Mouse (Mus musculus): Measurements from ENCODE around the gene Zfp867.

Zfp867 gene

GRCm38 (mm10) chr11:59471413-59472325, 605 bp downstream of the Zfp867 start:
- in situ Hi-C loops (cut with MboI; ENCODE audit: unreplicated experiment in 2 of 2) = no loop called here

GRCm38 (mm10) chr11:59460459-59460858, 11.8 kb downstream of the Zfp867 start:
- in situ Hi-C loops (cut with MboI; ENCODE audit: unreplicated experiment in 2 of 2) = no loop called here

GRCm38 (mm10) chr11:59458973-59459372, 13.3 kb downstream of the Zfp867 start:
- in situ Hi-C loops (cut with MboI; ENCODE audit: unreplicated experiment in 2 of 2) = no loop called here

DNA sequence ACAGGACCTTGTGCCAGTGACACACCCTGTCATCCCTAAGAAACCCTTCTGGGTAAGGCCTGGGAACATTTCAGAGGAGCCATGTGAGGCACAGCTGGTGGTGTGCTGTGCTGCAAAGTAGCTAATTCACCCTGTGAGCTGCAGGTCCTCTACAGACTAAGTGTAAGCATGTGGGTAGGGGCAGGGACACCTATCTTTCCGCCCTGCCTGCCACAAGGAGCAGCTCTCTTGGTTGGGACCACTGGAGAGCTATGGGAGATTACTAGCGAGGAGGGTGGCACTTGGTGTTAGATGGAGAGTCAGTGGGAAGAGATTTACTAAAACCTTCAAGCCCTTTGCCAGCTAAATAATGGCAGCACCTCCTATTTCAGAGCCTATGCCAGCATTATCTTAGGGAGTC, 15.4 kb downstream of the Zfp867 start:
- in situ Hi-C loops (cut with MboI; ENCODE audit: unreplicated experiment in 2 of 2) = no loop called here

DNA sequence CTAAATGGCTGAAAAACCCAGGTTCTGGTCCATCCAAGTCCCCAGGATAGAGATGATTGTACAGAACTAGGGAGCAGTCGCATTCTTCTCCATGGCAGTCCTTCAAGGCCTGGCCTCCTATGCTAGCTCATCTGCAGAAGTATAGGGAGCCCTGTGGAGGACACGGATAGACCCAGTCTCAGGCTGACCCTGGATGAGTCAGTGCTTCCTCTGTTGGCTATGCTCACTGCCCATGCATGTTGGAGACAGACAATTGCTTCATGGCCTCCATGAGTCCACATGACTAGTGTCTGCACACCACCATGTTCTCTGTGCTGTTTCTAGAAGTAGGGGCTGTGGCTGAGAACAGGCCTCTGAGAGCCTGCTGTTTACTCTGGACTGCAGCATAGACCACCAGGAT, 15.9 kb downstream of the Zfp867 start:
- in situ Hi-C loops (cut with MboI; ENCODE audit: unreplicated experiment in 2 of 2) = no loop called here

DNA sequence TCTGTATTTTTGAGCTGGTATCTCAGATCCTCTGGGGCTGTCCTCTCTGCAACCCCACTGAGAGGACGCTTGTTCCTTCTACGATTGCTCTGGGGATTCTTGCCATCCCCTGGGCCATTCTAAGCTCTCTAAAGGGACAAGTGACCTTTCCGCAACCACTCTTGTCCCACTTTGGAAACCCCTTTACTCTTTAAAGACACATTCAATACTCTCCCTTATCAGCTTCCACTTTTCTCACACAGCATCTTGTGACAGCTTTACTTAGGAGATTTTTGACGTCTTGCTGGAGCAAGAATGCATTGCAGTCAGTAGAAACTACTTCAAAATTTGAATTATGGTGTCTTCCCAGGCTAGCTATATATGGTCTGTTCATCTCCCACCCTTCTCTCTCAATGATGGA, 21.2 kb downstream of the Zfp867 start, which contains the start of gene Snap47:
Gene Snap47, minus strand, starts transcription at position 101 of the 400 bp plus-strand sequence.
- in situ Hi-C loops (cut with MboI; ENCODE audit: unreplicated experiment in 2 of 2) = no loop called here

DNA sequence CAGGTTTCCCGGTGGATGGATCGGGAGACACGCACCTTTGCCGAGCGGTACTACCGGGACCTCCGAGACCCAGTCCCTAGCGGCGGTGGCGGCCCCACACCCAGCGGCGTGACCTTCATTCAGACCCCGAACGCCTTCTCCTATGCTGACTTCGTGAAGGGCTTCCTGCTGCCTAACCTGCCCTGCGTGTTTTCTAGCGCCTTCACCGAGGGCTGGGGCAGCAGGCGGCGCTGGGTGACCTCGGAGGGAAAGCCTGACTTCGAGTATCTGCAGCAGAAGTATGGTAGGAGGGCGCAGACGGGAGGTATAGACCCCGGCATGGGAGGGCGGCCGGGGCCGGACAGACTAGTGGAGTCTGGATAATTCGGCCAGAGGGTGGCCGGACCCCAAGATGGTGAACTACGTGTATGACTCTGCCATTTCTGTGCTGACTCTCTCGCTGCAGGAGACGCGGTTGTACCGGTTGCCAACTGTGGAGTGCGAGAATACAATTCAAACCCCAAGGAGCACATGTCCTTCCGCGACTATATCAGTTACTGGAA, 22.0 kb downstream of the Zfp867 start:
- in situ Hi-C loops (cut with MboI; ENCODE audit: unreplicated experiment in 2 of 2) = no loop called here

- in situ Hi-C loops (cut with MboI; ENCODE audit: unreplicated experiment in 2 of 2) = no loop called here
Observed at GRCm38 (mm10) chr11:59449741-59450229, 22.5 kb downstream of the Zfp867 start, which contains the start of gene Jmjd4. Gene Jmjd4 (plus strand): TSS chr11:59450045.

- in situ Hi-C loops (cut with MboI; ENCODE audit: unreplicated experiment in 2 of 2) = no loop called here
Observed at GRCm38 (mm10) chr11:59443102-59443501, 29.2 kb downstream of the Zfp867 start.

- in situ Hi-C loops (cut with MboI; ENCODE audit: unreplicated experiment in 2 of 2) = no loop called here
Observed at GRCm38 (mm10) chr11:59437954-59438353, 34.3 kb downstream of the Zfp867 start.

DNA sequence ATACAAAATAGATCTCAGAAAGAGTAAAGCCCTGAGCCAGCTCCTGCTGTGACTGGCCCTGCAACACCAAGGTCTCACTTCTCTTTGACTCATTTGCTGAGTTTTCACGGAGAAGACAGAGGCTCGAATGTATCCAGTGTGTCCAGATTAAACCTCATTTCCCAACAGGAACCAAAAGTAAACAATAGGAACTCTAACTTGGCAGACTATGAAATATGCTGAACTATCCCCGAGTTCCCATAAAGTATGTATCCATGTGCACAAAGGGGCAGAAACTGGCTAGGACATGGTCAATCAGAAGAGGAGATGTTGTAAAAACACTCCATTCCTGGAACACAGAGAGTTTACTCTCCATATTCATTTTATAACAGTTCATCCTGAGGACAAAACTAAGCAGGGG, 40.0 kb downstream of the Zfp867 start:
- in situ Hi-C loops (cut with MboI; ENCODE audit: unreplicated experiment in 2 of 2) = no loop called here

DNA sequence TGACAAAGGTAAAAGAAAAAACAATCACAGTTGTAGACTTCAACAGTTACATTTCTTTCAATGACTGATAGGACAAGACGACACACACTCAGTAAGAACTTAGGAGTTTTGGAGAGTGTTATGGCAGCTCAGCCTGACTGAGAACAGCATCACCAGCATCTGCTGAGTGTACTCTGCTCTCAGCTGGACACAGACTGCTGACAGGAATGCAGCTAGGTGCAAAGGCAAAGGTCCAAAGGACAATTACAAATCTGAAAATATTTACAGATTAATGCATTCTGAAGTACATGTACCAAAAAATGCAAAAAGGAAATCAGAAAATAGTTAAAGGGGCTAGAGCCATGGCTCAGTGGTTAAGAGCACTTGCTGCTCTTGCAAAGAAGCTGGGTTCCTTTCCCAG, 42.3 kb downstream of the Zfp867 start:
- in situ Hi-C loops (cut with MboI; ENCODE audit: unreplicated experiment in 2 of 2) = loop anchor here in 1 of 2 experiments (5.0 kb wide), 2 partner anchors 52 to 123 kb away; partner anchors contain the start of gene Wnt9a

DNA sequence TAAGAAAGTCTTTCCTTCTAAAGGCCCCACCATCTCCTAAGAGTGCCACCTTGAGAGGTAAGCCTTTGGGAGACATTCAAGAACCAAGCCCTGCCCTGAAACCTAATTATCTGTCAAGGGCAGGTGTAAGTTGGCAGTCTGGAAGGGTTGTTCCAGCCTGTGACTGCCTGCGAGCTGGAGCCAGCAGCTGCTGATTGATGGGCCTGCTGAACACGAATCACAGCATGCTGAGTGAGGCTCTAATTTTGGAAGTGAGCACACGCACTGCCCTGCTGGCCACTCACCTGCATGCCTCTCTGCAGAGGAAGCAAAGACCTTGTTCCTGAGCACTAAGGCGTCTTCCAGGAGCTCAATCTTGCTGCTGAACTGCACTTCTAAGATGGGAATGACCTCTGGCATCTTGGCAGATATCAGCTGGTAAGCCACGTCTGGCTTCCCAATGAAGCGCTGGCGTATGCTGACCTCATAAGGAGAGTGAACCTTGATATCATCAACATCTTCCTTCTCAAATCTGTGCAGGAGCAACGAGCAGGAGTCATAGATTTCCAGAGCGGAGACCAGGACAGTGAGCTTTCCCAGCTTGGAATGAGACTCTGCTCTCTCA, 44.1 kb downstream of the Zfp867 start:
- in situ Hi-C loops (cut with MboI; ENCODE audit: unreplicated experiment in 2 of 2) = loop anchor here in 1 of 2 experiments (5.0 kb wide), 2 partner anchors 54 to 121 kb away; partner anchors contain the start of gene Wnt9a

DNA sequence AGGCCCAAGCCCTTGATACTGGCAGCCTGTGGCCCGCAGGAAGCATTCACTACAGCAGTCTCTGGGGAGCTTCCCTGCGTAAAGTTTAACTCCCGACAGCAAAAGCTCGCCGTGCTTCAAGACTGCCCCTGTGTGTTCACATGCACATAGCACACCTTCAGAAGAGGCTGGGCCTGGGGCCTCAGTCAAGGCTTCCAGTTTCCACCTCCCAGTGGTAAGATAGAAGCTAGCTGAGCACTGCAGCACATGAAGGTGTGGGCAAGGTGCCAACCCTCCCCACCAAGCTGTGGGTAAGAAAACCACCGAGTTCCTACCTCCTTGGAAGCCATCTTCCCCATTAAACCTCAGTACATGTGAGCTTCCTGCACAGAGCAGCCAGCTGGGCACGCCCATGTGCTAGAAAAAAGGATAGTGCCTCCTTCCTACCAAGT, 46.6 kb downstream of the Zfp867 start:
- in situ Hi-C loops (cut with MboI; ENCODE audit: unreplicated experiment in 2 of 2) = loop anchor here in 1 of 2 experiments (5.0 kb wide), 2 partner anchors 57 to 118 kb away; partner anchors contain the start of gene Wnt9a

DNA sequence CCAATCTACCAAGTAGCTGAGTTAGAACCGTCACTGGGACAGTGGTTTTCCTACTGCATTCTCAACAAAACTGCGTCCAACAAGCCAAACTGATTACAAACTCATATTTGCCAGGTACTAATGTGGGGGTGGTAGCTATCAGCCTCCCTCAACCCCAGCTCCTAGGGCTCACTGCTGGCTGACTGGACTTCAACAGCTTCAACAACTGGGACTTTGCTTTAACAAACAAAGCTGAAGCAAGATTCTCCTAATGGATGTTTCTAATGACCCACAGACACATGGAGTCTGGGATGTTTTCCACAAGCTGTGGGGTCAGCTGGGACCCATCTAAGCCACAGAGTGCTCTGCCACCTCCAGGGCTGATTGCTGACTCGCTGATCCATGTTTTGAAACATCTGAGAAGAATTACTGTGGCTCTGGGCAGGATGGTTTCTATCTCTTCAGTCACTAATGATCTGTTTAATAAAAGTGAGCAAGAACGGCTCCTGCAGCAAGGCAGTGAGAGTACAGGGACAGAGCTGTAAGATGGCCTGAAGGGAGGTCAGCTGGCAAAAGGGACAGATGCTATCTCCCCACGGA, 49.2 kb downstream of the Zfp867 start:
- in situ Hi-C loops (cut with MboI; ENCODE audit: unreplicated experiment in 2 of 2) = loop anchor here in 1 of 2 experiments (5.0 kb wide), 3 partner anchors 41 to 111 kb away; no protein-coding TSS in a partner anchor

DNA sequence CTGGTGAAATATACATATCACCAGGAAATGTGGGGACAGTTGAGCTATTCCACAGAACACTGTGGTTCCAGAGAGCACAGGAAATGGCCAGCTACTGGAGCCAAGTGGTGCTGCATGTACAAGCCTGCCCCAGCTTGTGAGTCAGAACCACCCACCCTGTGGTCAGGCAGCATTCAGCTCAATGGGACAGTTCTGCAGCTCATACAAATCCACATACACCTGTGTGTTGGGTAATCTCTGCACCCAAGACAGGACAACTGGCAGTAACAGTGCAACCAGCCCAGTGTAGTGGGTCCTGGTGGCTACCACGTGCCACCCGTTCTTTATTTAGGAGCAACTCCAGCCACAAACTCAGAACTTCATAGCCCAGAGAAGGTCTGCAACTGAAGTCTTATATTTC, 50.3 kb downstream of the Zfp867 start:
- in situ Hi-C loops (cut with MboI; ENCODE audit: unreplicated experiment in 2 of 2) = loop anchor here in 1 of 2 experiments (5.0 kb wide), 3 partner anchors 40 to 110 kb away; no protein-coding TSS in a partner anchor

DNA sequence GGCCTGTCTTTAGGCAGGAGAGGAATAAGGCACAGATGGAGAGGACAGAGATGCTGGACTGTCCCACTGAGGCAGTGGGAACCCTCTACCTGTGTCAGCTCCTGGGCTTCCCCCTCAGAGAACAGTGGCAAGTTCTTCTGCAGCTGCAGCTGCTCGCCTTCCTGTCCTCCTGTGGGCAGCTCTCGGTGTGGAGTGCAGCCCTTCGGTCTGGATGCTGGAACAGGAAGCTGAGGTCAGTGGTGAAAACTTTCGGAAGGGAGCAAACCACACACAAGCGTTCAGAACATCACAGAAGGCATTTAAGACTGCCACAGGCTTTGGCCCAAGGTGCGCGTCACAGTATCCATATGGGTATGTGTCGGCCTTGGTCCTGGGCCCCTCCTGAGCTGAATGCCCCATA, 50.8 kb downstream of the Zfp867 start:
- in situ Hi-C loops (cut with MboI; ENCODE audit: unreplicated experiment in 2 of 2) = loop anchor here in 1 of 2 experiments (5.0 kb wide), 3 partner anchors 39 to 109 kb away; no protein-coding TSS in a partner anchor

DNA sequence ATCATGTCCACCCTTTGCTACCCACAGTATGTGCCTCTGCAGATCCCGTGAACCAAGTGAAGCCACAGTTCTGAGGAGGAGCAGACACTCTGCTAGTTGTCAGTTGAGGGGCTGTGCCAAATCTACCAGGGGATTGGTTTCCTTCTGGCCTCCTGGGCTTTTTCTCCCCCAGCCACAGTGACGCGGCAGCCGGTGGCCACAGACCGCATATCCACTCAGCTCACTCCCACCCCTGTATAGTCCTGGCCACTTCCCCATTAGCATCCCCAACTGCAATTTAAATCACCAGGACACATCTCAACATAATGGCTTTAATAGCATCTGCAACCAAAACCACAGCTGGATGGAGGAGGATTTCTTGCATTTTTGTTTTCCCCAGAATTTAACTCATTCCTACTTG, 53.6 kb downstream of the Zfp867 start:
- in situ Hi-C loops (cut with MboI; ENCODE audit: unreplicated experiment in 2 of 2) = no loop called here

DNA sequence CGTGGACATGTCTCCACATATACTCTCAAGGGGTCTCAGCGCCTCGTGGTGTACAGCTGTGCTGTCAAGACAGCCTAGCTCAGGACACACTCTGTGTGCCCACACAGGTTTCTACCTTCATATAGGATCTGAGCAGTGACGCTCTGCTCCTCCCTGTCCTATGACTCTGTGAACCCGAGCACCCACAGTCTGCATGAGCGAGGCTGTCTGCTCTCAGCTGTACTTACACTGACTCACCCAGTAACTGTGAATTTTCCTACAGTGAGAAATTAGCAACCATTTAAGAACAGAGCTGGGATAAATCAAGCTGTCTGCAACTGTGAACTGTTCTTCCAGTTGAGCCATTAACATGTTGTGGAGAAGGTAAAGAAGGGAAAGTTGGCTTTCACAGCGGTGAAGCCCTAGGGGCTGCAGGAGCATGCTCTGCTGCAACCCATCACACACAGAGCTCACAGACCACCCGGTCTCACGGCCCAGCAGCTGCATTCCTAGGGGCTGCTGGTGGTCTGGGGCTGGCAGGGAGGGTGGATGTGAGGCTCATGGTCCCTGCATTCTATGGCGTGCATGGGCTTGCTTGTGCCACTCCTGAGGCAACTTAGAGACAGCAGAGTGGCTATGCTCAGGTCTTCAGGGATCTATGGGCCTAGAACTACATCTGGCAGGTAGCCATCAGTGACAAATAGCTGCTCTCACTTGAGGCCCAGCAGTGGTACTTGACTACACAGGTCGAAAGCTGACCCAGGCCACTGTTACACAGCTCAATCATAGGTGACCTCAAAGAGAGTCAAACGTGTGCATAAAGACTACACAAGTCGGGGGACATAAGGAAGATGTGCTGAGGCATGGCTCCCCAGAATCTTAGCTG, 59.0 kb downstream of the Zfp867 start:
- in situ Hi-C loops (cut with MboI; ENCODE audit: unreplicated experiment in 2 of 2) = no loop called here

All from v-Abl transformed pro-B cells (cell line).